In the genomic region with DNA sequence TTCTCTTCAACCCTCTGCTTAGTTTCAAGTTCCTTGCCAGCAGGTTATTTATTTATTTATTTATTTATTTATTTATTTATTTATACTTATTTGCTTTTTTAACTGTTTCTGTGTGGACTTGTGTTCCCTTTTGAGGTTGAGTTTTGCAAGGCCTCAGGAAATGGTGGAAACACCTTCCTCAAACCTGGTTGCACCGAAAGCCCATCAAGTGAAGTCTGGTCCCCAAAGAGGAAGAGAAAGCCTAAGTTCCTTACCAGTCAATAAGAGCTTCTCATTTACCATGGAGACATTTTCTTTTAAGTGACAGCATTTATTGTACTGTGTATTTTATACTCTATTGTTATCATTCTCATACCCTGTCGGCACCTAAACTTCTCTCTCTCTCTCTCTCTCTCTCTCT, we compare ENCODE assay signal across 23 mouse cellular contexts.
"Had no signal": no experiment of that assay in that cellular context is flagged by ENCODE, and none has a peak within 500 bp of the region (broad histone marks: within the 10 kb centered on the region; RNA-seq: fewer than 3 reads in every experiment).

No protein-coding gene starts in this region.

- H3K9me3 ChIP-seq: intestine, embryonic 15.5 days; kidney, embryonic 15.5 days; limb, embryonic 12.5 days; limb, embryonic 15.5 days; megakaryocyte, embryonic 14.5 days; midbrain, embryonic 10.5 days; midbrain, embryonic 13.5 days; neural tube, embryonic 12.5 days; neural tube, embryonic 15.5 days had no signal

- H3K9ac ChIP-seq: intestine, embryonic 15.5 days; kidney, embryonic 15.5 days; limb, embryonic 12.5 days; limb, embryonic 15.5 days; liver, embryonic 14.5 days; liver, postnatal 0 days; lung, embryonic 14.5 days; midbrain, embryonic 13.5 days; neural tube, embryonic 12.5 days; neural tube, embryonic 15.5 days had no signal

- H3K27ac ChIP-seq: intestine, embryonic 15.5 days; kidney, embryonic 15.5 days; limb, embryonic 12.5 days; limb, embryonic 15.5 days; liver, embryonic 14.5 days; midbrain, embryonic 10.5 days; midbrain, embryonic 13.5 days; neural tube, embryonic 12.5 days; neural tube, embryonic 15.5 days had no signal

- H3K36me3 ChIP-seq: intestine, embryonic 15.5 days; kidney, embryonic 15.5 days; limb, embryonic 12.5 days; limb, embryonic 15.5 days; midbrain, embryonic 10.5 days; midbrain, embryonic 13.5 days; neural tube, embryonic 12.5 days; neural tube, embryonic 15.5 days had no signal

- ATAC-seq: intestine, embryonic 15.5 days; liver, postnatal 0 days; midbrain, embryonic 13.5 days; midbrain, embryonic 16.5 days had no signal

- H3K4me1 ChIP-seq: intestine, embryonic 15.5 days; kidney, embryonic 15.5 days; limb, embryonic 12.5 days; limb, embryonic 15.5 days; megakaryocyte, embryonic 14.5 days; midbrain, embryonic 10.5 days; midbrain, embryonic 13.5 days; neural tube, embryonic 12.5 days; neural tube, embryonic 15.5 days had no signal

- H3K27me3 ChIP-seq: intestine, embryonic 15.5 days; kidney, embryonic 15.5 days; limb, embryonic 12.5 days; limb, embryonic 15.5 days; megakaryocyte, embryonic 14.5 days; midbrain, embryonic 13.5 days; neural tube, embryonic 12.5 days; neural tube, embryonic 15.5 days had no signal

- H3K4me3 ChIP-seq: intestine, embryonic 15.5 days; kidney, embryonic 15.5 days; limb, embryonic 12.5 days; limb, embryonic 15.5 days; megakaryocyte, embryonic 14.5 days; midbrain, embryonic 10.5 days; midbrain, embryonic 13.5 days; neural tube, embryonic 12.5 days; neural tube, embryonic 15.5 days had no signal

- DNase-seq: kidney, adult 11 months; kidney, adult 8-10 months; kidney, postnatal 10 days; kidney, postnatal 36 days; left cerebral cortex, postnatal 4 days; liver, postnatal 0 days; lung, embryonic 14.5 days; lung, postnatal 10 days; lung, postnatal 4 days; thymus, adult 18-20 months; thymus, postnatal 4 days had no signal

- H3K4me2 ChIP-seq: intestine, embryonic 15.5 days; kidney, embryonic 15.5 days; limb, embryonic 12.5 days; limb, embryonic 15.5 days; liver, embryonic 11.5 days; lung, embryonic 14.5 days; midbrain, embryonic 13.5 days; neural tube, embryonic 12.5 days; neural tube, embryonic 15.5 days had no signal
